Mouse (Mus musculus): ENCODE measurements around the gene Dnaja4.

DNA sequence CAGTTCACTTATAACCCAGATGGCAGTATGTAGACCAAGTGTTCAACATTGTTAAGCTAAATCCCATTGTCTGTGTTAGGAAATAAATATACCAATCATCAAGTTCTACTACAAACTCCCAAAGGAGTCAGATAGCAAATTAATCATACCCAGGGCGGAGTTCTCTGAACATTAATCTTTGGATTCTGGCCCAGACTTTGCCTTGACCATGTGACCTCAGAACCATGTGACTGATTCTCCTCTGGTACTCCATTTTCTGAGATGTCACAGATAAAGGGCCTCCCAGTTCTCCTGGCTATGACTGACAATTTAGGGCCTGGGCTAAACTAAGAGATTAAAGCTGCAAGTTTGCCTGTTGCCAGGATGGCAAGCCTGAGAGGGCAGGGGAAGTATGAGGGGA lies 49.3 kb upstream of the Dnaja4 start:
- no peak for TF ChIP-seq CTCF (conservative IDR thresholded peaks at IDR 0.05; ENCODE audit: insufficient read depth, insufficient read length, low read depth, low read length)
- TF ChIP-seq POLR2A (IDR thresholded peaks at IDR 0.05; ENCODE audit: low read depth, low read length), result no peak
